Mouse (Mus musculus) MEL (cell line): Measurements from ENCODE around the gene Tigit. TPM values are rescaled to one million over a fixed set of nuclear protein-coding genes. Genes with fewer than 3 reads are reported as not detected.

ENCODE experiments used
- DNase-seq: peaks from one replicate; pipeline ENCODE4 v3.0.0; 2011; ENCODE audit warnings: low read depth, low spot score
- H3K27ac ChIP-seq: 2 replicates; pipeline ENCODE4 v1.5.1; 2012; ENCODE audit warnings: low read depth, mild to moderate bottlenecking, control low read depth, low read length, moderate library complexity; ENCODE audit not compliant: control insufficient read depth
- H3K27me3 ChIP-seq, 2 experiments: fragments of 150-350 bp in 1 of 2; sonication (generic) in 1 of 2; 2 replicates each; pipeline ENCODE4 v1.6.1; 2012; ENCODE audit warnings: low read length in 2 of 2, mild to moderate bottlenecking in 2 of 2, improper control_type of control experiment in 1 of 2, moderate library complexity in 1 of 2; ENCODE audit not compliant: insufficient read depth in 2 of 2, control insufficient read depth in 1 of 2
- H3K36me3 ChIP-seq, 2 experiments: 2 replicates each; pipeline ENCODE4 v1.6.1; 2012 to 2014; ENCODE audit warnings: low read length in 2 of 2, improper control_type of control experiment in 1 of 2, inconsistent platforms in 1 of 2, mild to moderate bottlenecking in 1 of 2; ENCODE audit not compliant: insufficient read depth in 2 of 2, control insufficient read depth in 1 of 2
- H3K4me1 ChIP-seq, 2 experiments: fragments of 150-350 bp in 1 of 2; sonication (generic) in 1 of 2; 2 replicates each; pipeline ENCODE4 v1.6.1; 2012; ENCODE audit warnings: low read length in 2 of 2, improper control_type of control experiment in 1 of 2, mild to moderate bottlenecking in 1 of 2; ENCODE audit not compliant: insufficient read depth in 2 of 2, control insufficient read depth in 1 of 2
- H3K4me3 ChIP-seq, 2 experiments: fragments of 150-350 bp in 1 of 2; sonication (generic) in 1 of 2; 2 replicates each; pipeline ENCODE4 v1.5.1; 2012; ENCODE audit warnings: low read depth in 2 of 2, low read length in 2 of 2, mild to moderate bottlenecking in 2 of 2, moderate library complexity in 2 of 2, control low read depth in 1 of 2, improper control_type of control experiment in 1 of 2; ENCODE audit not compliant: control insufficient read depth in 1 of 2, insufficient read depth in 1 of 2
- H3K79me2 ChIP-seq: 2 replicates; pipeline ENCODE4 v1.6.1; 2012; ENCODE audit warnings: mild to moderate bottlenecking, low read length, moderate library complexity; ENCODE audit not compliant: control insufficient read depth, poor library complexity, insufficient read depth
- H3K9ac ChIP-seq: 2 replicates; pipeline ENCODE4 v1.6.1; 2012; ENCODE audit warnings: low read depth, mild to moderate bottlenecking, control low read depth, low read length, moderate library complexity; ENCODE audit not compliant: control insufficient read depth, poor library complexity, severe bottlenecking
- H3K9me3 ChIP-seq: fragments of 150-350 bp; sonication (generic); replicated peaks from 2 replicates; pipeline ENCODE4 v1.6.1; 2012; ENCODE audit warnings: mild to moderate bottlenecking, low read length, improper control_type of control experiment, moderate library complexity; ENCODE audit not compliant: insufficient read depth
- BHLHE40 ChIP-seq: IDR thresholded peaks from 2 replicates; pipeline ENCODE4 v1.6.1; 2012; ENCODE audit warnings: low read depth, mild to moderate bottlenecking, inconsistent platforms, low read length, improper control_type of control experiment, borderline replicate concordance
- CHD1 ChIP-seq: IDR thresholded peaks from 2 replicates; pipeline ENCODE4 v1.6.1; 2012; ENCODE audit warnings: low read depth, mild to moderate bottlenecking, inconsistent platforms, low read length, improper control_type of control experiment
- E2F4 ChIP-seq: IDR thresholded peaks from 2 replicates; pipeline ENCODE4 v1.6.1; 2011; ENCODE audit warnings: low read depth, low read length, improper control_type of control experiment, borderline replicate concordance
- ELF1 ChIP-seq: IDR thresholded peaks from 2 replicates; pipeline ENCODE4 v1.6.1; 2014; ENCODE audit warnings: low read depth, mild to moderate bottlenecking, inconsistent platforms, low read length, improper control_type of control experiment, moderate library complexity
- EP300 ChIP-seq, 2 experiments: IDR thresholded peaks; 2 replicates each; pipeline ENCODE4 v1.6.1; 2011; ENCODE audit warnings: improper control_type of control experiment in 2 of 2, low read length in 2 of 2, low read depth in 1 of 2, mild to moderate bottlenecking in 1 of 2
- ETS1 ChIP-seq: IDR thresholded peaks from 2 replicates; pipeline ENCODE4 v1.6.1; 2012; ENCODE audit warnings: low read depth, mild to moderate bottlenecking, inconsistent platforms, low read length, improper control_type of control experiment, moderate library complexity
- GABPA ChIP-seq: IDR thresholded peaks from 2 replicates; pipeline ENCODE4 v1.6.1; 2012; ENCODE audit warnings: low read depth, mild to moderate bottlenecking, inconsistent platforms, low read length, improper control_type of control experiment, moderate library complexity
- GATA1 ChIP-seq: IDR thresholded peaks from 2 replicates; pipeline ENCODE4 v1.6.1; 2011; ENCODE audit warnings: low read depth, low read length, improper control_type of control experiment
- HCFC1 ChIP-seq: IDR thresholded peaks from 2 replicates; pipeline ENCODE4 v1.6.1; 2012; ENCODE audit warnings: low read depth, mild to moderate bottlenecking, inconsistent platforms, low read length, improper control_type of control experiment, moderate library complexity
- JUND ChIP-seq: IDR thresholded peaks from 2 replicates; pipeline ENCODE4 v1.6.1; 2011; ENCODE audit warnings: low read depth, mild to moderate bottlenecking, improper control_type of control experiment, low read length
- KAT2A ChIP-seq: conservative IDR thresholded peaks from 2 replicates; pipeline ENCODE4 v1.6.1; 2012; ENCODE audit warnings: low read depth, low read length, improper control_type of control experiment, inconsistent platforms
- MAX ChIP-seq: IDR thresholded peaks from 2 replicates; pipeline ENCODE4 v1.6.1; 2011; ENCODE audit warnings: low read length, improper control_type of control experiment
- MAZ ChIP-seq: IDR thresholded peaks from 2 replicates; pipeline ENCODE4 v1.6.1; 2012; ENCODE audit warnings: low read depth, mild to moderate bottlenecking, inconsistent platforms, low read length, improper control_type of control experiment
- MEF2A ChIP-seq: IDR thresholded peaks from 2 replicates; pipeline ENCODE4 v1.6.1; 2014; ENCODE audit warnings: low read depth, mild to moderate bottlenecking, inconsistent platforms, low read length, improper control_type of control experiment; ENCODE audit not compliant: poor library complexity, insufficient replicate concordance, severe bottlenecking; ENCODE audit errors: extremely low read depth
- MXI1 ChIP-seq: IDR thresholded peaks from 2 replicates; pipeline ENCODE4 v1.6.1; 2011; ENCODE audit warnings: mild to moderate bottlenecking, low read depth, low read length, improper control_type of control experiment
- MYC ChIP-seq: IDR thresholded peaks from 2 replicates; pipeline ENCODE4 v1.6.1; 2011; ENCODE audit warnings: low read depth, mild to moderate bottlenecking, low read length, improper control_type of control experiment, moderate library complexity
- NELFE ChIP-seq: IDR thresholded peaks from 2 replicates; pipeline ENCODE4 v1.6.1; 2011; ENCODE audit warnings: low read depth, low read length, improper control_type of control experiment
- NRF1 ChIP-seq: IDR thresholded peaks from 2 replicates; pipeline ENCODE4 v1.6.1; 2014; ENCODE audit warnings: low read depth, mild to moderate bottlenecking, inconsistent platforms, low read length, improper control_type of control experiment, moderate library complexity; ENCODE audit not compliant: poor library complexity, insufficient read depth, severe bottlenecking
- POLR2AphosphoS5 ChIP-seq: IDR thresholded peaks from 2 replicates; pipeline ENCODE4 v1.6.1; 2012; ENCODE audit warnings: low read depth, borderline replicate concordance, mild to moderate bottlenecking, inconsistent platforms, low read length, moderate library complexity, mixed read lengths
- RAD21 ChIP-seq: IDR thresholded peaks from 2 replicates; pipeline ENCODE4 v1.6.1; 2011; ENCODE audit warnings: mild to moderate bottlenecking, low read depth, low read length, improper control_type of control experiment
- RCOR1 ChIP-seq: IDR thresholded peaks from 2 replicates; pipeline ENCODE4 v1.6.1; 2012; ENCODE audit warnings: low read depth, mild to moderate bottlenecking, inconsistent platforms, low read length, improper control_type of control experiment
- SIN3A ChIP-seq: IDR thresholded peaks from 2 replicates; pipeline ENCODE4 v1.6.1; 2012; ENCODE audit warnings: low read length, improper control_type of control experiment, inconsistent platforms
- TAL1 ChIP-seq: IDR thresholded peaks from 2 replicates; pipeline ENCODE4 v1.6.1; 2012; ENCODE audit warnings: mild to moderate bottlenecking, inconsistent platforms, low read length, moderate library complexity, mixed read lengths
- TBP ChIP-seq: IDR thresholded peaks from 2 replicates; pipeline ENCODE4 v1.8.0; 2011; ENCODE audit warnings: low read depth, low read length, improper control_type of control experiment
- UBTF ChIP-seq: IDR thresholded peaks from 2 replicates; pipeline ENCODE4 v1.6.1; 2012; ENCODE audit warnings: low read depth, mild to moderate bottlenecking, inconsistent platforms, low read length, improper control_type of control experiment, moderate library complexity, borderline replicate concordance; ENCODE audit not compliant: insufficient read depth
- USF1 ChIP-seq: IDR thresholded peaks from 2 replicates; pipeline ENCODE4 v1.6.1; 2014; ENCODE audit warnings: low read depth, mild to moderate bottlenecking, inconsistent platforms, low read length, improper control_type of control experiment, moderate library complexity
- USF2 ChIP-seq, 2 experiments: IDR thresholded peaks; 2 replicates each; pipeline ENCODE4 v1.6.1; 2011 to 2012; ENCODE audit warnings: improper control_type of control experiment in 2 of 2, low read length in 2 of 2, borderline replicate concordance in 1 of 2, inconsistent platforms in 1 of 2, low read depth in 1 of 2, mild to moderate bottlenecking in 1 of 2; ENCODE audit not compliant: insufficient read depth in 1 of 2
- ZC3H11A ChIP-seq: IDR thresholded peaks from 2 replicates; pipeline ENCODE4 v1.6.1; 2012; ENCODE audit warnings: low read depth, mild to moderate bottlenecking, inconsistent platforms, low read length, improper control_type of control experiment
- ZMIZ1 ChIP-seq: IDR thresholded peaks from 2 replicates; pipeline ENCODE4 v1.6.1; 2012; ENCODE audit warnings: low read depth, mild to moderate bottlenecking, inconsistent platforms, low read length, improper control_type of control experiment, moderate library complexity
- ZNF384 ChIP-seq: IDR thresholded peaks from 2 replicates; pipeline ENCODE4 v1.6.1; 2012; ENCODE audit warnings: low read depth, mild to moderate bottlenecking, inconsistent platforms, low read length, improper control_type of control experiment
- polyA plus RNA-seq, 2 experiments: library from polyadenylated mRNA; stranded (reverse) in 1 of 2; unstranded in 1 of 2; fragments of >175 nt in 1 of 2; fragments of >200 nt in 1 of 2; gene quantifications; 2 replicates each; pipeline versions ENCODE4 v1.2.1 to v1.2.4; 2012; ENCODE audit warnings: low replicate concordance in 2 of 2, low read depth in 1 of 2; ENCODE audit not compliant: insufficient read length in 2 of 2, insufficient read depth in 1 of 2, missing spikeins in 1 of 2
- total RNA-seq: library from RNA; depleted of rRNA; stranded (reverse); fragments of 300-350 nt; gene quantifications from 2 replicates; pipeline ENCODE4 v1.2.3, GENCODE M21; 2012

The Tigit gene
- total and polyA plus RNA-seq, 3 experiments, result 0.39 to 7.5 TPM; not detected in 1

- TF ChIP-seq RCOR1, result peak; percentile 60
- no peak for TF ChIP-seq POLR2AphosphoS5
- no peak for TF ChIP-seq GABPA
Observed at GRCm38 (mm10) chr16:43709432-43710133, 45.6 kb upstream of the Tigit start (continued).

GRCm38 (mm10) chr16:43709062-43709413, 45.1 kb upstream of the Tigit start:
- Histone ChIP-seq H3K79me2 (no peaks in the 10 kb centered on the region), H3K36me3 (peaks cover 0 to 4% of the 10 kb centered on the region in 2 experiments; a peak in 2 of 4 replicates), H3K9ac (peak overlapping the region; percentile 66), H3K4me1 (peaks cover 3 to 25% of the 10 kb centered on the region in 2 experiments; a peak in 3 of 4 replicates), H3K27me3 (no peaks in the 10 kb centered on the region), H3K27ac (peak overlapping the region; percentile 65), H3K4me3 (peak overlapping the region; percentile 68 to 83), H3K9me3 (no peaks in the 10 kb centered on the region)
- peak; percentile 29 for TF ChIP-seq SIN3A
- TF ChIP-seq NELFE, result no peak
- peak in 1 of 2 experiments; percentile 18; a peak in 1 of 4 replicates for TF ChIP-seq EP300 (IDR thresholded peaks at IDR 0.05; ENCODE audit: low read depth in 1 of 2, low read length in 2 of 2)
- TF ChIP-seq MXI1, result no peak
- TF ChIP-seq KAT2A, result no peak
- peak; percentile 59; the same call in 1 of the 2 replicates for TF ChIP-seq TBP
- TF ChIP-seq E2F4, result no peak
- no peak for TF ChIP-seq UBTF
- 0 out of 2 replicates have a peak, but pooled peaks have one; percentile 14 for TF ChIP-seq HCFC1
- 0 out of 2 replicates have a peak, but pooled peaks have one; percentile 17 for TF ChIP-seq NRF1
- TF ChIP-seq TAL1, result no peak
- no peak for TF ChIP-seq ELF1
- no peak for TF ChIP-seq ZNF384
- no peak for TF ChIP-seq MEF2A
- TF ChIP-seq MAZ, result no peak
- no peak for TF ChIP-seq BHLHE40
- 0 out of 2 replicates have a peak, but pooled peaks have one; percentile 57 for TF ChIP-seq MAX
- TF ChIP-seq ZC3H11A, result no peak
- TF ChIP-seq ETS1, result 0 out of 2 replicates have a peak, but pooled peaks have one; percentile 18
- no peak for TF ChIP-seq RAD21
- TF ChIP-seq MYC, result no peak
- no peak for TF ChIP-seq USF1
- no peak for TF ChIP-seq RCOR1
- no peak for TF ChIP-seq JUND
- peak; percentile 77; the same call in 1 of the 2 replicates for TF ChIP-seq CHD1
- TF ChIP-seq ZMIZ1, result no peak
- no peak for TF ChIP-seq USF2 (IDR thresholded peaks at IDR 0.05; ENCODE audit: borderline replicate concordance in 1 of 2, insufficient read depth in 1 of 2, low read depth in 1 of 2, low read length in 2 of 2)
- no peak for TF ChIP-seq GATA1
- DNase-seq, result peak; percentile 72
